Mouse (Mus musculus) lung, postnatal 25 days (tissue): Measurements from ENCODE around the gene Qars.

Experiments
- DNase-seq: peaks from one replicate; pipeline ENCODE4 v3.0.0; 2022; ENCODE audit warnings: low spot score

Gene Qars

GRCm38 (mm10) chr9:108507619-108508434 is at the start of gene Qars:
Gene Qars, plus strand, starts transcription at chr9:108507706.
- DNase-seq = peak; percentile 97

- DNase-seq = peak; percentile 6
These were observed 47.6 kb upstream of the Qars start for GRCm38 (mm10) chr9:108459939-108460318.

- peak; percentile 86 for DNase-seq
These were observed 47.0 kb upstream of the Qars start, which contains the start of gene Ccdc71 for GRCm38 (mm10) chr9:108460319-108461178. Gene Ccdc71, plus strand, starts transcription at chr9:108460527.

GRCm38 (mm10) chr9:108461181-108461631 is 46.3 kb upstream of the Qars start, which contains the start of gene Klhdc8b:
Gene Klhdc8b, minus strand, starts transcription at chr9:108461581.
- no peak for DNase-seq

GRCm38 (mm10) chr9:108461675-108462074 is 45.8 kb upstream of the Qars start:
- DNase-seq = no peak

GRCm38 (mm10) chr9:108462192-108462591 is 45.3 kb upstream of the Qars start:
- DNase-seq = peak; percentile 34

GRCm38 (mm10) chr9:108463713-108464112 is 43.8 kb upstream of the Qars start:
- no peak for DNase-seq

- no peak for DNase-seq
These were observed 41.3 kb upstream of the Qars start for GRCm38 (mm10) chr9:108466219-108466618.

GRCm38 (mm10) chr9:108469430-108469829 is 38.1 kb upstream of the Qars start:
- DNase-seq = no peak

- no peak for DNase-seq
These were observed 37.7 kb upstream of the Qars start for GRCm38 (mm10) chr9:108469845-108470244.

- no peak for DNase-seq
These were observed 33.0 kb upstream of the Qars start for GRCm38 (mm10) chr9:108474528-108474927.

- DNase-seq = peak; percentile 84
These were observed 28.8 kb upstream of the Qars start for GRCm38 (mm10) chr9:108478638-108479156.

GRCm38 (mm10) chr9:108479241-108479640 is 28.3 kb upstream of the Qars start:
- DNase-seq = no peak

GRCm38 (mm10) chr9:108479721-108480351 is 27.7 kb upstream of the Qars start, which contains the start of gene Lamb2:
Gene Lamb2, plus strand, starts transcription at chr9:108479736.
- peak; percentile 80 for DNase-seq

- DNase-seq = no peak
These were observed 26.5 kb upstream of the Qars start for GRCm38 (mm10) chr9:108480813-108481519.

GRCm38 (mm10) chr9:108481520-108482210 is 25.8 kb upstream of the Qars start:
- DNase-seq = no peak

- no peak for DNase-seq
These were observed 24.3 kb upstream of the Qars start for GRCm38 (mm10) chr9:108483051-108483790.

GRCm38 (mm10) chr9:108484021-108484420 is 23.5 kb upstream of the Qars start:
- no peak for DNase-seq

- no peak for DNase-seq
These were observed 22.1 kb upstream of the Qars start for GRCm38 (mm10) chr9:108485301-108485875.
